Mouse (Mus musculus) layer of hippocampus, adult 18-20 months (tissue): ENCODE data around the gene Faap20. TPM values are rescaled to one million over a fixed set of nuclear protein-coding genes. Genes with fewer than 3 reads are reported as not detected.

ENCODE experiments used
- DNase-seq, 2 experiments: peaks; one replicate each; pipeline ENCODE4 v3.0.0; 2022; ENCODE audit warnings: low spot score in 2 of 2
- long read RNA-seq: library from polyadenylated mRNA; stranded (forward); transcript quantifications from one replicate; pipeline ENCODE4 v2.0.0, GENCODE M21; 2021
- total RNA-seq, 2 experiments: library from RNA; stranded (reverse); gene quantifications; 2 replicates each; pipeline ENCODE4 v1.2.3; 2021

The Faap20 gene
- 10 to 100 TPM; 27.5 to 31.8 TPM for total RNA-seq
- long read RNA-seq, transcript Faap20-210 (4 exons, 1,076 nt) = minor isoform, 5 of 18 reads
- long read RNA-seq, transcript Faap20-201 (3 exons, 1,479 nt) = major isoform, 8 of 18 reads
- long read RNA-seq, partial matches to known transcripts = 0 of 18 reads
- long read RNA-seq, other reads (novel, unspliced or antisense) = 5 of 18 reads

- DNase-seq = peak; percentile 73 to 83
Measured at GRCm38 (mm10) chr4:155249648-155250351, at the start of gene Faap20. Gene Faap20 (plus strand): TSS chr4:155249802.

- DNase-seq = no peak
Measured at GRCm38 (mm10) chr4:155200861-155201390, 48.7 kb upstream of the Faap20 start.

- DNase-seq = no peak
Measured at GRCm38 (mm10) chr4:155201764-155202163, 47.8 kb upstream of the Faap20 start.

- no peak for DNase-seq
Measured at GRCm38 (mm10) chr4:155205919-155206318, 43.7 kb upstream of the Faap20 start.

- no peak for DNase-seq
Measured at GRCm38 (mm10) chr4:155206498-155206897, 43.1 kb upstream of the Faap20 start.

- DNase-seq = no peak
Measured at GRCm38 (mm10) chr4:155207841-155208240, 41.8 kb upstream of the Faap20 start.

GRCm38 (mm10) chr4:155208613-155209012 is 41.0 kb upstream of the Faap20 start:
- no peak for DNase-seq

- DNase-seq = no peak
Measured at GRCm38 (mm10) chr4:155209079-155209478, 40.5 kb upstream of the Faap20 start.

GRCm38 (mm10) chr4:155209494-155209893 is 40.1 kb upstream of the Faap20 start:
- DNase-seq = no peak

- no peak for DNase-seq
Measured at GRCm38 (mm10) chr4:155213052-155213751, 36.4 kb upstream of the Faap20 start.

- peak in 1 of 2 experiments; percentile 61 for DNase-seq
Measured at GRCm38 (mm10) chr4:155213752-155214054, 35.9 kb upstream of the Faap20 start.

GRCm38 (mm10) chr4:155214188-155214587 is 35.4 kb upstream of the Faap20 start:
- no peak for DNase-seq

GRCm38 (mm10) chr4:155214793-155215192 is 34.8 kb upstream of the Faap20 start:
- DNase-seq = no peak

- no peak for DNase-seq
Measured at GRCm38 (mm10) chr4:155215203-155215602, 34.4 kb upstream of the Faap20 start.

- DNase-seq = peak; percentile 46 to 74
Measured at GRCm38 (mm10) chr4:155215773-155216630, 33.6 kb upstream of the Faap20 start.

GRCm38 (mm10) chr4:155217241-155218103 is 32.1 kb upstream of the Faap20 start:
- DNase-seq = no peak

- no peak for DNase-seq
Measured at GRCm38 (mm10) chr4:155218104-155218732, 31.4 kb upstream of the Faap20 start.

- DNase-seq = no peak
Measured at GRCm38 (mm10) chr4:155219271-155220212, 30.1 kb upstream of the Faap20 start.
